Mouse (Mus musculus): ENCODE measurements around the gene Gria1. TPM values are rescaled to one million over a fixed set of nuclear protein-coding genes. Genes with fewer than 3 reads are reported as not detected.

Gria1 gene
- polyA plus RNA-seq, 1 experiment = 0.01 TPM

- 54% methylated on average over 3 of the region's 3 CpGs for WGBS
- H3K27ac ChIP-seq (ENCODE audit: insufficient read depth, low read length) = no peak overlapping the region
- H3K27me3 ChIP-seq (ENCODE audit: control insufficient read depth, insufficient read depth, low read length) = no peaks in the 10 kb centered on the region
- H3K4me1 ChIP-seq (ENCODE audit: control insufficient read depth, insufficient read depth, insufficient read length) = no peaks in the 10 kb centered on the region
- H3K36me3 ChIP-seq (ENCODE audit: control insufficient read depth, insufficient read depth, low read length) = no peaks in the 10 kb centered on the region
- no peak for DNase-seq (ENCODE audit: low read depth in 1 of 2, low spot score in 2 of 2)
- no peak overlapping the region for H3K4me3 ChIP-seq (ENCODE audit: extremely low read depth, insufficient read depth, insufficient read length)
- TF ChIP-seq POLR2A (IDR thresholded peaks at IDR 0.05; ENCODE audit: low read depth, low read length) (no peak), CTCF (IDR thresholded peaks at IDR 0.05; ENCODE audit: extremely low read depth, insufficient read depth, insufficient read length, insufficient replicate concordance) (no peak)
Observed at GRCm38 (mm10) chr11:57159412-57159811, 148.2 kb downstream of the Gria1 start.

DNA sequence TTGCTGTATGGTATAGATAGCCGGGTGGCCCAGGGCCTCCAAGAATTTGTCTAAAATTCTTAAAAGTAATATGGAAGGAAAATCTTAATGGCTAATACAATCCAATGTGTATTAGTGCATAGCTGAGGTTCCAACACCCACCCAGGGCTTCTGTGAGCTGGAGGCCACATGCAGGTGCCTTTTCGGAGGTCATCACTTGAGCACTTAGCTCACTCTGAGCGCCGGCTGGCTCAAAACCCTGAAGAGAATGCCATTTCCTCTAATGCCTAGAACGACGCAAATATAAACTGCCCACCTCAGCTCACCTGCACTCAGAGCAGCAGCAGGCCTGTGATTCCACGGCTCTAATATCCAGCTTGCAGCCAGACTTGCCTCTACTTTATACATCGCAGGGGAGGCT is 148.9 kb downstream of the Gria1 start:
- WGBS = 92% methylated on average over 8 of the region's 8 CpGs
- Histone ChIP-seq H3K27ac (ENCODE audit: insufficient read depth, low read length) (no peak overlapping the region), H3K4me3 (ENCODE audit: extremely low read depth, insufficient read depth, insufficient read length) (no peak overlapping the region), H3K4me1 (ENCODE audit: control insufficient read depth, insufficient read depth, insufficient read length) (no peaks in the 10 kb centered on the region), H3K27me3 (ENCODE audit: control insufficient read depth, insufficient read depth, low read length) (no peaks in the 10 kb centered on the region), H3K36me3 (ENCODE audit: control insufficient read depth, insufficient read depth, low read length) (no peaks in the 10 kb centered on the region)
- TF ChIP-seq POLR2A (IDR thresholded peaks at IDR 0.05; ENCODE audit: low read depth, low read length) = no peak
- TF ChIP-seq CTCF (IDR thresholded peaks at IDR 0.05; ENCODE audit: extremely low read depth, insufficient read depth, insufficient read length, insufficient replicate concordance) = no peak
- no peak for DNase-seq (ENCODE audit: low read depth in 1 of 2, low spot score in 2 of 2)

GRCm38 (mm10) chr11:57162931-57163330 is 151.7 kb downstream of the Gria1 start:
- Histone ChIP-seq H3K27ac (ENCODE audit: insufficient read depth, low read length) (no peak overlapping the region), H3K4me3 (ENCODE audit: extremely low read depth, insufficient read depth, insufficient read length) (no peak overlapping the region), H3K36me3 (ENCODE audit: control insufficient read depth, insufficient read depth, low read length) (no peaks in the 10 kb centered on the region), H3K4me1 (ENCODE audit: control insufficient read depth, insufficient read depth, insufficient read length) (no peaks in the 10 kb centered on the region), H3K27me3 (ENCODE audit: control insufficient read depth, insufficient read depth, low read length) (no peaks in the 10 kb centered on the region)
- DNase-seq (ENCODE audit: low read depth in 1 of 2, low spot score in 2 of 2) = no peak
- TF ChIP-seq POLR2A (IDR thresholded peaks at IDR 0.05; ENCODE audit: low read depth, low read length) (no peak), CTCF (IDR thresholded peaks at IDR 0.05; ENCODE audit: extremely low read depth, insufficient read depth, insufficient read length, insufficient replicate concordance) (no peak)
- WGBS = 84% methylated on average over 6 of the region's 6 CpGs

DNA sequence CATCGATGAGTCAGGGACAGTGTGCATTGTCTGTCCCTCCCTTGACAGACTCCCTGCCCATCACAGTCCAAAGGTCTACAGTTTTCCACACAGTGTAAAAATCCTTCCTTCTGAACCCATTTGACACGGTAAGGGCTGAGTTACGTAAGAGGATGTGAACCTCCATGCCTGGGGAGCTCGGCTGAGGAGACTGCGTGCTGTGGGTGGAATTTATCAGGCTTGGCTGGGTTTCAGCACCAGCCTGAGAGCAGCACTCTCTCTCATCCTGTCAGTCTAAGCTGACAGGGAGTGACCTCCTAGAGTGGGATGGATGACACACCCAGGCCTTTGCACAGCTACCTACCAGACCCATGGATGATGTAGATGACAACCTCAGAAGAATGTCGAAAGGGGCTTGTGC is 158.9 kb downstream of the Gria1 start:
- Histone ChIP-seq H3K4me3 (ENCODE audit: extremely low read depth, insufficient read depth, insufficient read length) (no peak overlapping the region), H3K27me3 (ENCODE audit: control insufficient read depth, insufficient read depth, low read length) (no peaks in the 10 kb centered on the region), H3K36me3 (ENCODE audit: control insufficient read depth, insufficient read depth, low read length) (no peaks in the 10 kb centered on the region), H3K4me1 (ENCODE audit: control insufficient read depth, insufficient read depth, insufficient read length) (no peaks in the 10 kb centered on the region), H3K27ac (ENCODE audit: insufficient read depth, low read length) (no peak overlapping the region)
- no peak for TF ChIP-seq CTCF (IDR thresholded peaks at IDR 0.05; ENCODE audit: extremely low read depth, insufficient read depth, insufficient read length, insufficient replicate concordance)
- no peak for TF ChIP-seq POLR2A (IDR thresholded peaks at IDR 0.05; ENCODE audit: low read depth, low read length)
- no peak for DNase-seq (ENCODE audit: low read depth in 1 of 2, low spot score in 2 of 2)
- 77% methylated on average over 6 of the region's 6 CpGs for WGBS

GRCm38 (mm10) chr11:57174165-57174564 is 163.0 kb downstream of the Gria1 start:
- 61% methylated on average over 5 of the region's 5 CpGs for WGBS
- DNase-seq (ENCODE audit: low read depth in 1 of 2, low spot score in 2 of 2) = no peak

DNA sequence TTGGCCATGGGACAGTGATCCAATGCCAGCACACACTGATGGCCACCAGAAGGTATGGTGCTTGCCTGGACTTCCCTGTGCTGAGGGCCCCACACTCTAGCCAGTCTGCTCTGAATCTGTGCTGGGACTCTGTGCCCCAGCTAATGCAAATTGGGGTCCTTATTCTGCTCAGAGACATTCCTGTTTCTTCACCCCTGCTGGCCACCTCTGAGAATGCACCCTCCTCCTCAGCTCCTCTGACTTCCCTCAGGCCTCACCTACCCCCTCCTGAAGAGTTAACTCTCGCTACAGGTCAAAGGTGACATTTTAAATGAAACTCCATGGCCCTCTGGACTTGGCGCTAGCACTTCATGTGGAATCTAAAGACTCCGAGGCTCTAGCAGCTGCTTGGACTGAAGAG is 165.4 kb downstream of the Gria1 start:
- WGBS = 64% methylated on average over 3 of the region's 3 CpGs
- Histone ChIP-seq H3K36me3 (ENCODE audit: control insufficient read depth, insufficient read depth, low read length) (no peaks in the 10 kb centered on the region), H3K27me3 (ENCODE audit: control insufficient read depth, insufficient read depth, low read length) (no peaks in the 10 kb centered on the region), H3K4me3 (ENCODE audit: extremely low read depth, insufficient read depth, insufficient read length) (no peak overlapping the region), H3K27ac (ENCODE audit: insufficient read depth, low read length) (no peak overlapping the region), H3K4me1 (ENCODE audit: control insufficient read depth, insufficient read depth, insufficient read length) (no peaks in the 10 kb centered on the region)
- TF ChIP-seq POLR2A (IDR thresholded peaks at IDR 0.05; ENCODE audit: low read depth, low read length) = no peak
- TF ChIP-seq CTCF (IDR thresholded peaks at IDR 0.05; ENCODE audit: extremely low read depth, insufficient read depth, insufficient read length, insufficient replicate concordance) = no peak
- no peak for DNase-seq (ENCODE audit: low read depth in 1 of 2, low spot score in 2 of 2)

More at GRCm38 (mm10) chr11:57174165-57174564, 163.0 kb downstream of the Gria1 start:
- TF ChIP-seq POLR2A (IDR thresholded peaks at IDR 0.05; ENCODE audit: low read depth, low read length) (no peak), CTCF (IDR thresholded peaks at IDR 0.05; ENCODE audit: extremely low read depth, insufficient read depth, insufficient read length, insufficient replicate concordance) (no peak)
- no peak overlapping the region for H3K4me3 ChIP-seq (ENCODE audit: extremely low read depth, insufficient read depth, insufficient read length)
- no peaks in the 10 kb centered on the region for H3K27me3 ChIP-seq (ENCODE audit: control insufficient read depth, insufficient read depth, low read length)
- H3K4me1 ChIP-seq (ENCODE audit: control insufficient read depth, insufficient read depth, insufficient read length) = no peaks in the 10 kb centered on the region
- H3K27ac ChIP-seq (ENCODE audit: insufficient read depth, low read length) = no peak overlapping the region
- no peaks in the 10 kb centered on the region for H3K36me3 ChIP-seq (ENCODE audit: control insufficient read depth, insufficient read depth, low read length)

GRCm38 (mm10) chr11:57184216-57184615 is 173.0 kb downstream of the Gria1 start:
- no peak for DNase-seq (ENCODE audit: low read depth in 1 of 2, low spot score in 2 of 2)
- no peaks in the 10 kb centered on the region for H3K4me1 ChIP-seq (ENCODE audit: control insufficient read depth, insufficient read depth, insufficient read length)
- no peaks in the 10 kb centered on the region for H3K27me3 ChIP-seq (ENCODE audit: control insufficient read depth, insufficient read depth, low read length)
- TF ChIP-seq CTCF (IDR thresholded peaks at IDR 0.05; ENCODE audit: extremely low read depth, insufficient read depth, insufficient read length, insufficient replicate concordance) (no peak), POLR2A (IDR thresholded peaks at IDR 0.05; ENCODE audit: low read depth, low read length) (no peak)
- 81% methylated on average over 4 of the region's 4 CpGs for WGBS
- H3K27ac ChIP-seq (ENCODE audit: insufficient read depth, low read length) = no peak overlapping the region
- no peak overlapping the region for H3K4me3 ChIP-seq (ENCODE audit: extremely low read depth, insufficient read depth, insufficient read length)
- no peaks in the 10 kb centered on the region for H3K36me3 ChIP-seq (ENCODE audit: control insufficient read depth, insufficient read depth, low read length)
